Mouse (Mus musculus) hindbrain, embryonic 14.5 days (tissue): ENCODE measurements at regions not wholly inside any gene's neighbourhood (a gene's known extent, or its start where the extent isn't known, plus 50 kb on each side); places are given as distances from the start of the nearest gene placed in this dataset.
"Not testable (repeated sequence)": the region's sequence is repeated elsewhere in the genome, so short reads cannot be mapped to it uniquely, and the experiment has no call there.

ENCODE experiments used
- ATAC-seq: fragments of 200-750 bp; cut with Nextera tagmentation; 2 replicates; pipeline ENCODE4 v1.8.0; 2017; ENCODE audit warnings: moderate number of reproducible peaks, mild to moderate bottlenecking, moderate TSS enrichment, moderate library complexity; ENCODE audit not compliant: low FRiP score
- DNase-seq: peaks from one replicate; pipeline ENCODE4 v3.0.0-alpha.2; 2015; ENCODE audit warnings: low spot score
- H3K27ac ChIP-seq: fragments of 300-500 bp; sonication (generic); 2 replicates; pipeline ENCODE4 v1.5.1; 2014; ENCODE audit warnings: mild to moderate bottlenecking, moderate library complexity
- H3K27me3 ChIP-seq: fragments of 300-500 bp; sonication (generic); 2 replicates; pipeline ENCODE4 v1.6.1; 2014; ENCODE audit warnings: mild to moderate bottlenecking, low read length, mixed read lengths; ENCODE audit not compliant: control insufficient read depth, insufficient read depth
- H3K36me3 ChIP-seq: fragments of 300-500 bp; sonication (generic); replicated peaks from 2 replicates; pipeline ENCODE4 v1.6.1; 2014; ENCODE audit not compliant: control insufficient read depth, insufficient read depth
- H3K4me1 ChIP-seq: fragments of 300-500 bp; sonication (generic); replicated peaks from 2 replicates; pipeline ENCODE4 v1.6.1; 2014; ENCODE audit warnings: antibody characterized with exemption, low read length, mixed read lengths; ENCODE audit not compliant: control insufficient read depth, insufficient read depth
- H3K4me2 ChIP-seq: fragments of 300-500 bp; sonication (generic); replicated peaks from 2 replicates; pipeline ENCODE4 v1.6.1; 2014; ENCODE audit warnings: mild to moderate bottlenecking, moderate library complexity
- H3K4me3 ChIP-seq: fragments of 300-500 bp; sonication (generic); replicated peaks from 2 replicates; pipeline ENCODE4 v1.5.1; 2014; ENCODE audit warnings: mild to moderate bottlenecking, low read length
- H3K9ac ChIP-seq: fragments of 300-500 bp; sonication (generic); 2 replicates; pipeline ENCODE4 v1.6.1; 2014
- H3K9me3 ChIP-seq: fragments of 300-500 bp; sonication (generic); 2 replicates; pipeline ENCODE4 v1.6.1; 2016; ENCODE audit warnings: low read length; ENCODE audit not compliant: control insufficient read depth
- WGBS: fragments of 180-500 bp; shearing (Covaris S2); extraction: QIAGEN DNeasy Blood & Tissue Kit; methylation state at CpG from one replicate; pipeline ENCODE4 v1.1.7; 2014; 5-methylcytosine and 5-hydroxymethylcytosine counted together

GRCm38 (mm10) chr12:8093437-8093836 is 114.5 kb upstream of the Ldah start:
- Histone ChIP-seq H3K27ac (no peak overlapping the region), H3K9ac (no peak overlapping the region), H3K4me2 (no peak overlapping the region), H3K27me3 (no peaks in the 10 kb centered on the region), H3K36me3 (no peaks in the 10 kb centered on the region), H3K4me3 (no peak overlapping the region), H3K4me1 (no peaks in the 10 kb centered on the region), H3K9me3 (0 out of 2 replicates have a peak, but pooled peaks cover 4% of the 10 kb centered on the region)
- DNase-seq = no peak
- no peak for ATAC-seq
- WGBS = 91% methylated on average over 1 of the region's 1 CpGs

- WGBS = 62% methylated on average over 2 of the region's 2 CpGs
These were observed 112.0 kb upstream of the Ldah start for GRCm38 (mm10) chr12:8095946-8096345.

GRCm38 (mm10) chr12:8098395-8098794 is 109.5 kb upstream of the Ldah start:
- H3K4me3 ChIP-seq, ATAC-seq, H3K27ac ChIP-seq, DNase-seq, H3K4me1 ChIP-seq, H3K9me3 ChIP-seq, H3K27me3 ChIP-seq, H3K4me2 ChIP-seq, H3K9ac ChIP-seq, H3K36me3 ChIP-seq: not testable (repeated sequence)
- 84% methylated on average over 2 of the region's 2 CpGs for WGBS

More at GRCm38 (mm10) chr12:8095946-8096345, 112.0 kb upstream of the Ldah start:
- H3K4me2 ChIP-seq = no peak overlapping the region
- H3K9me3 ChIP-seq = 0 out of 2 replicates have a peak, but pooled peaks cover 4% of the 10 kb centered on the region
- H3K36me3 ChIP-seq = no peaks in the 10 kb centered on the region
- no peaks in the 10 kb centered on the region for H3K4me1 ChIP-seq
- ATAC-seq (no peak), DNase-seq (no peak)
- H3K27me3 ChIP-seq = no peaks in the 10 kb centered on the region
- H3K27ac ChIP-seq = no peak overlapping the region
- no peak overlapping the region for H3K9ac ChIP-seq
- no peak overlapping the region for H3K4me3 ChIP-seq

- H3K4me2 ChIP-seq = no peak overlapping the region
- no peak for ATAC-seq
- H3K27ac ChIP-seq = no peak overlapping the region
- H3K4me3 ChIP-seq = no peak overlapping the region
- H3K9me3 ChIP-seq = no peaks in the 10 kb centered on the region
- H3K4me1 ChIP-seq = peaks cover 8% of the 10 kb centered on the region; the same call in 1 of the 2 replicates
- H3K9ac ChIP-seq = no peak overlapping the region
- 83% methylated on average over 2 of the region's 2 CpGs for WGBS
- no peaks in the 10 kb centered on the region for H3K36me3 ChIP-seq
- H3K27me3 ChIP-seq = no peaks in the 10 kb centered on the region
- DNase-seq = no peak
These were observed 108.8 kb upstream of the Ldah start for GRCm38 (mm10) chr12:8099114-8099513.

DNA sequence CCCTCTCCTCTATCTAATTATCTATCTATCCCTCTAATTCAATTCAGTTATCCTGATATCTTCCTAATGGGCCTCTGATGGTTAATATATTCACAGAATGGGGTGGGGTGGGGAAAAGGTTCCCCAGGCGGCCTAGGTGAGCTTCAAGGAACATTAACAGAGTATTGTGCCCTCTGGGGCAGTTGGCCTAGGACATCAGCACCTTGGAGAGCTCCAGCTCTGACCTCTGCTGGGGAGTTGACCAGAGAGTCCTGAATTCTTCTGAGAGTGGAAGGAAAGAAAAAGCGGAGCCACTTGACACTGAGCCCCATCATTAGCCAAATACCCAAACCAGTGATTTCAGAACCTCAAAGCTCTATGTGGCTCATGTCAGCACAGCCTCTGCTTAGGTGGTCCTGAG is 108.1 kb upstream of the Ldah start:
- Histone ChIP-seq H3K4me2 (no peak overlapping the region), H3K9me3 (no peaks in the 10 kb centered on the region), H3K36me3 (no peaks in the 10 kb centered on the region), H3K27ac (no peak overlapping the region), H3K4me3 (no peak overlapping the region), H3K27me3 (no peaks in the 10 kb centered on the region), H3K4me1 (peaks cover 8% of the 10 kb centered on the region; the same call in 1 of the 2 replicates), H3K9ac (no peak overlapping the region)
- ATAC-seq = no peak
- DNase-seq = no peak
- 45% methylated on average over 2 of the region's 2 CpGs for WGBS

- Histone ChIP-seq H3K27ac (no peak overlapping the region), H3K27me3 (no peaks in the 10 kb centered on the region), H3K4me3 (no peak overlapping the region), H3K9ac (no peak overlapping the region), H3K4me1 (peaks cover 8% of the 10 kb centered on the region; the same call in 1 of the 2 replicates), H3K4me2 (no peak overlapping the region), H3K36me3 (no peaks in the 10 kb centered on the region), H3K9me3 (no peaks in the 10 kb centered on the region)
- DNase-seq (peak; percentile 29), ATAC-seq (peak; percentile 73)
- 61% methylated on average over 8 of the region's 8 CpGs for WGBS
These were observed 106.1 kb upstream of the Ldah start for GRCm38 (mm10) chr12:8101837-8102236.

- 88% methylated on average over 9 of the region's 9 CpGs for WGBS
- DNase-seq (no peak), ATAC-seq (no peak)
- H3K9me3 ChIP-seq = no peaks in the 10 kb centered on the region
- H3K27ac ChIP-seq = no peak overlapping the region
- no peaks in the 10 kb centered on the region for H3K27me3 ChIP-seq
- no peak overlapping the region for H3K9ac ChIP-seq
- peaks cover 8% of the 10 kb centered on the region; the same call in 1 of the 2 replicates for H3K4me1 ChIP-seq
- H3K4me3 ChIP-seq = no peak overlapping the region
- H3K36me3 ChIP-seq = no peaks in the 10 kb centered on the region
- no peak overlapping the region for H3K4me2 ChIP-seq
These were observed 104.6 kb upstream of the Ldah start for GRCm38 (mm10) chr12:8103259-8103658.

DNA sequence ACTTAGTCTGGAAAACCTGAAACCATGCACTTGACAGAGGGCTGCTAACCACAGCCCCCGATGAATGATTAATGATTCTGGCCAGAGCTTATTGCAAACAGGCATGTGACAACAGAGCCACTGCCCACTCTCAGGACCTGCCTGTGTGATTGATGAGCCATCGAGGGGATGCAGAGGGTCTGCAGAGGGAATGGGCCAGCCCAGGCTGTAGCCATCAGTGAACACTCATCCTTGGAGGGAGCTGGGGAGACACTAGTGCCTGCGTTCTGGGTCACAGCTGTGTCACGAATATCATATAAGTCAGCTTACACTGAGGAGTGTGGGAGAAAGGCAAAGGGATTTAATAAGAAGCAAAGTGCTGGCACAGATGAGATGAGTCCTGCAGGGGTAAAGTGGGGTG is 100.8 kb upstream of the Ldah start:
- WGBS = 56% methylated on average over 4 of the region's 4 CpGs
- Histone ChIP-seq H3K27me3 (no peaks in the 10 kb centered on the region), H3K36me3 (no peaks in the 10 kb centered on the region), H3K4me3 (no peak overlapping the region), H3K4me2 (no peak overlapping the region), H3K9ac (no peak overlapping the region), H3K27ac (no peak overlapping the region), H3K9me3 (no peaks in the 10 kb centered on the region), H3K4me1 (peaks cover 4% of the 10 kb centered on the region; the same call in 1 of the 2 replicates)
- no peak for DNase-seq
- peak; percentile 57; the same call in 1 of the 2 replicates for ATAC-seq

DNA sequence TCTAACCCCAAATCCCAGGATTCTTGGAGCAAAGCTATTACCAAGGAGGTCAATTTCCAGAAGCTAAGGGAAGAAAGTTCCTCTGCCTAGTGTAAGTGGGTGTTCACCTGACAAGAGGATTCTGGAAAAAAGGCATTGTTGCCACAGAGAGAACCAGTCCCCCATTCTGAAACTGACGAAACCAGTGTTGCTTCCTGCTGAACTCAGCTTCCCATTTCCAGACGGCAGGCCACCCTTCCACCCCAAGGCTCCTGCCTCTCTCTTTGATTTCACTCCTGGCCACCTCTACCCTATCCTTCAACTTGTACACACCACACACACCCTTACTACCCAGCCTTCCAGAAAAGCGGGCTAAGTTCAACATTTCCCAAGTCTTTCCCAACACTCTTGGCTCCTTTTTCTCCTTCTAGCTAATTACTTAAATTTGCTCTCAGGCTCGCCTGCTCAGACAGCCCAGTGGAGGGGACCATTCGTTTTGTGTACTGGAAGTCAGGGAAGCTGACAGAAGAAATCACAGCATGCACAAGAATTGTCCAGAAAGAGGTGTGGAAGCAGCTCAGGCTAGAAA is 98.6 kb upstream of the Ldah start:
- ATAC-seq = no peak
- Histone ChIP-seq H3K4me2 (no peak overlapping the region), H3K9me3 (no peaks in the 10 kb centered on the region), H3K9ac (no peak overlapping the region), H3K4me1 (no peaks in the 10 kb centered on the region), H3K27ac (no peak overlapping the region), H3K36me3 (no peaks in the 10 kb centered on the region), H3K27me3 (no peaks in the 10 kb centered on the region), H3K4me3 (no peak overlapping the region)
- DNase-seq = no peak
- 73% methylated on average over 5 of the region's 5 CpGs for WGBS

- WGBS = 92% methylated on average over 6 of the region's 6 CpGs
- Histone ChIP-seq H3K9me3 (no peaks in the 10 kb centered on the region), H3K27me3 (no peaks in the 10 kb centered on the region), H3K9ac (no peak overlapping the region), H3K27ac (no peak overlapping the region), H3K4me1 (no peaks in the 10 kb centered on the region), H3K4me3 (no peak overlapping the region), H3K4me2 (no peak overlapping the region), H3K36me3 (no peaks in the 10 kb centered on the region)
- no peak for DNase-seq
- ATAC-seq = no peak
These were observed 98.0 kb upstream of the Ldah start for GRCm38 (mm10) chr12:8109876-8110275.
